Mouse (Mus musculus) liver, postnatal 0 days (tissue): ENCODE data around the gene Best1.

Source experiments
- CTCF ChIP-seq: sonication (generic); IDR thresholded peaks from 2 replicates; pipeline ENCODE4 v1.5.1; 2016; ENCODE audit warnings: antibody characterized with exemption, low read depth
- EP300 ChIP-seq: IDR thresholded peaks from 2 replicates; pipeline ENCODE4 v1.6.1; 2016; ENCODE audit warnings: antibody characterized with exemption, low read depth, mild to moderate bottlenecking

GRCm38 (mm10) chr19:10011408-10011807, 10.0 kb upstream of the Best1 start:
- TF ChIP-seq EP300 (no peak), CTCF (no peak)
